Mouse (Mus musculus): ENCODE data around the gene Ndufaf2. TPM values are rescaled to one million over a fixed set of nuclear protein-coding genes. Genes with fewer than 3 reads are reported as not detected.

Ndufaf2 gene
- total RNA-seq, 2 experiments from 2014 or later, result 27.6 to 33.9 TPM

DNA sequence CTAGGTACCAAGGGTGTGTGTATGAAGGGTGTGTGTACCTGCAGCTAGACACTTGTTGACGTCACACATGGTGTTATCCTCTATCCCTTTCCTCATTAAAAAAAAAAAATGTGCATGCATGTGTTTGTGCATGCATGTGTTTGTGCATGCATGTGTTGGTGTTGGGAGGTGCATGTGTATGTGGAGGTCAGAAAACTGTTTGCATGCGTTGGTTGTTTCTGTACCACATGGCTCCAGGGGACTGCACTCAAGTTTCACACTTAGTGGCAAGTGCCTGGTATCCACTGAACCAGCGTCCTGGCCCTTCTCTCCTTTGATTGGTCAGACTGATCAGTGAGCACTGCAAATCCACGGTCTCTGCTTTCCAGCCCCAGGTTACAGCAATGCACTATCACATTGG, 71.7 kb downstream of the Ndufaf2 start:
- no peak for DNase-seq

DNA sequence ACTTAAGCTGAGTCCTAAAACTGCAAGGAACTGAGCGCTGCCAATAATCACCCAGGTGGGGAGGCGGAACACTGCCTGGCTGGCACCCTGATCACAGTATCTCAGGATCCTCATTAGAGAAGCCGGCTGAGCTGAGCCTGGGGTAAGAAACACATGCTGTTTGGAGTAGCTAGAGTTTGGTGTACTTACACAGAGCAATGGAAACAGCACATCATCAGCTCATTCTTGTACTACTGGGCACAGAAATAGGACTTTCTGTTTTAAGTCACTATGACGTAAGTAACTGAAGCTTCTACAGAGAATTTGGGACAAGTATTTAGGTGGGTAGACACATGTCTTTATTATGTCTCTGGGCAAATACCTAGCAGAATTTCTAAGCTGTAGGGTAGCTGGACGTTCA, 72.4 kb downstream of the Ndufaf2 start:
- DNase-seq, result no peak

DNA sequence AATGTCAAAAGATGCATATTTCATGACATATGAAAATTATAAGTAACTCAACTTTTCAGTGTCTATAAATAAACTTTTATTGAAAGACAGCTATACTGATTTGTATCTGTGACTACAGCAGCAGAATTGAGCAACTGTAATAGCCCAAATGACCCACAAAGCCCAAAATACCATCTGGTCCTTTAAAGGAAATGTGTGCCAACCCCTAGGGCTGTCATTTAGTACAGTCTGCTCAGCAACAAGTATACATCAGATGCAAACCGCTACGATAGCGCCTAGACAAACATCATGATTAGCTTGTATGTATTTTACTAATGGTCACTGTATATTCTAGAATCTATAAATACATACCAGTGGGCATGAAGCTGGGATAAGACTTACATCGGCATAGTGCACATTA, 74.3 kb downstream of the Ndufaf2 start:
- no peak for DNase-seq

DNA sequence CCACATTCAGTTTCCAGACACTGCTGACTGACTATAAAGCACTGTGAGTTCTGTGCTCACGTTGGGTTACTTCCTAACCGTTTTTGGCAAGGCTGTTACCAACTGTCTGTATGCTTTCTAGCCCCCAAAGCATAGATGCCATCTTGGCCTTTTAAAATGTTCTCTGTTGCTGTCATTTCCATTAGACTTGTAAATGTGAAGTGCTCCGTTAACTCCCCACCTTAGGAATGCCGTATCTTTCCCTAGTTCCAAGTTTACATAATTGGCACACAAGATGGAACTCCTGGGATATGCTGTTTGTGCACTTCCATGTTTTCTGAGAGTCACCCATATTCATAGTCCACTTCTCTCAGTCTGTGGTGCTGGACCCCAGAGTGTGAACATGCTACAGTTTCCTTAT, 80.5 kb downstream of the Ndufaf2 start:
- DNase-seq, result no peak

DNA sequence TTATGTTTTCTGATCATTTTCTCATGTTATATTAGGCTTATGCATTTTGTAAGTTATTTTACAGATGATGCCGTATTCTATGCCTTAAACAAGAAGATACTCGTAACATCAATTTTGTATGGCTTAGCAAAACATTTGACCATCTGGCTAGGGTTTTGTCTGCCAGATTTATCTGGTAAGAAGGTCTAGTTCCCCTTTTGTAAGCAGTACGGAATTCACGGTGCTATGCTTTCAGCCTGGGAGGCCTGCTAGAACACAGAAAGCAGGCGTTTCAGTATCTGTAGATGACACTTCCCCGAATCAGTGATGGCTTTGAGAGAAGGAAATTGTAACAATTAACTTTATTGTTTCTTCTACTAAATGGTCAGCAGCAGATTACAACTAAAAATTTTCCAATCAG, 80.9 kb downstream of the Ndufaf2 start:
- no peak for DNase-seq

DNA sequence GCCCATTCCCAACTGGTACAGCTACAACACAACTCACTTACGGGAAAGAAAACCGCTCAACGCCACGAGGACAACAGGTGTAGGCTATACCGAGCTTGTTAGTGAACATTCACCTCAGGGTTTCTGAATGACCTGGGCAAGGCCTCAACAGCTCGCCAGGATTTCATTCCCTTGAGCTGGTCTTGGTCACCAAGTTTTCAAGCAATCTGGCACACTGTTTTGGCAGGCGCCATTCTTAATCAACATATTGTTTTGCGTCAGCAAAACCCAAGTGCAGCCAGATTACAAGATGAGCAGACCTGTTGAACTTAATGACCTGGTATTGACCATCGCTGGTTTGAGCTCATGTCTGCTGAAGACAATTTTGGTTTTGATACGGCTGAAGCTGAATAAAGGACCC, 88.3 kb downstream of the Ndufaf2 start:
- DNase-seq, result no peak

DNA sequence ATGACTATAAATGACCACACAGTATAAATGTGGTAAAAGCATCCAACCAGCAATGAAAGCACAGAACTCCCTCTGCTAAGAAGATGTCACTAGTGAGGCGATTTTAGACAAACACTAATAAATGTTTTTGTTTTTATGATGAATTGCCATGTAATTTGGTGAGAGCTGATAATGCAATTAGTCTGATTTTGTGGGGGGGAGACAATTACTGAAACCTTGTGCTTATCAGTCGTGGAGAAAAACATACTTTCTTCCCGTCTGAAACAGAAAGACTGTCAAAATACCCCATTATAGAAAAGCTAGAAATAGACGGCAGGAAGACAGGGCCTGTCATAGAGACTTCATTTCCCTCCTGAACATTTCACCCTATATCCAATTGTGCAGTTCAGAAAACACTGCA, 89.3 kb downstream of the Ndufaf2 start:
- DNase-seq, result no peak

DNA sequence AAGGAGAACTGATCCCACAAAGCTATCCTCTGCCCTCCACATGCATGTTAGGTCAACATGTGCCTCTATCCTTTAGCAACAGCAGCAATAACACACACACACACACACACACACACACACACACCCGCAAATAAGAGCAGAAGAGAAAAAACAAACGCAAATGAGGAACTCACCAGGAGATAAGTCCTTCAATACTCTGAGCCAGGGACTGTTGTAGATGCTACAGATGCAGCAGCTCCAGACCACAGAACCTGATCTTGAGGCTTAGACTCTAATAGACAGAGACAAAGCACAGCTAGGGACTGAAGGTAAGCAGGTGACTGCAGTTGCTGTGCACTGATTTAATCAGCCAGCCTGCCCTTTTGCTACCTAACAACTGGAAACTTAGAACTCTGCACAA, 92.4 kb downstream of the Ndufaf2 start:
- no peak for DNase-seq

DNA sequence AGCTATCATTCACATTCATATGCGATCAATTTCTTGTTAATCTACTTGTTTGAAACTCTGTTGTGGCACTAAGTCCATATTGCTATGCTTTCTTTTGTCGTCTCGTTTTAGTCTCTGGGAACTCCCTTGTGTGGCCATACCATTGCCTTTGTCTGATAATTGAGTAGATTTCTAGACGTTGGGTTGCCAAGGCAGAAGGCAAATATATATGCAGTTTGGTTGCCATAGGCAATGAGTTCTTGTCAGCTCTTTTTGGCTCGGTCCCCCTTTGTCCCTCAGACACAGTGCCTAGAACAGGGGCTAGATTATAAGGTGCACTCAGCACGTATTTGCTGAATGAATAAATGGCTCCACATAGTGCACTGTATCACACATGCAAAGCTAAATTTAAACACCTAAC, 94.1 kb downstream of the Ndufaf2 start:
- no peak for DNase-seq

DNA sequence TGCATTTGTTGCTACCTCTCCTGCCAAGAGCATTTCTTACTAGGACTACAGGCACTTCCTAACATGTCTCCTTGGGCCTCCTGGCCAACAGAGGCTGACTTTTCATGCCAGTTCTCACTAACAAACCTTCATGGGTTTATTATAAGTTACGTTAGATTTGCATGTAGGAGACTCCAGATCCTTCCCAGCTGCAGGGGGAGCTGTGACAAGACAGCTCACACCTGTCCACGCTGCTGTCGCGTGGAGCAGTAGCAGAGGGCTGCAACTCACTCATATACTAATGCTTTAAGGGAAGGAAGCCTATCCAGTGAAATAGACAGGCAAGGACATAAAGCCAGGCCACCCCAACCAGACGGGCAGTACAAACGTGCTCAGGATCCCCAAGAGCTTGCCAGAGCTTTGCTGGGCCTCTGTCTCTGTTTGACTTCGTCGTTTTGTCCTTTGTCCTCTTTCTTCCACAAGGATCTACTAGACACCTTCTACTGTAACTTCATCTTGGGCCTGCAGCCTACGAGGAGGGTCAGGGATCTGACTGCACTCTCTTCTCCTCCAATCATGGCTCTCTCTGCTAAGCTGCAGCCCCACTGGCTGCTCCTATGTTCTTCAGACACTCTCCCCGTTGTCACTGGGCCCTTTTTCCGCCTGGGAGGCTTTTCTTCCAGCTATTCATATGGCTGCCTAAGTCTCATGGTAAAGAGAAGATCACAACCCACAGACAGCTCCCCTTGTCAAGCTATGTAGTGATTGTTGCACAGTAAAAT, 94.9 kb downstream of the Ndufaf2 start:
- DNase-seq, result no peak

DNA sequence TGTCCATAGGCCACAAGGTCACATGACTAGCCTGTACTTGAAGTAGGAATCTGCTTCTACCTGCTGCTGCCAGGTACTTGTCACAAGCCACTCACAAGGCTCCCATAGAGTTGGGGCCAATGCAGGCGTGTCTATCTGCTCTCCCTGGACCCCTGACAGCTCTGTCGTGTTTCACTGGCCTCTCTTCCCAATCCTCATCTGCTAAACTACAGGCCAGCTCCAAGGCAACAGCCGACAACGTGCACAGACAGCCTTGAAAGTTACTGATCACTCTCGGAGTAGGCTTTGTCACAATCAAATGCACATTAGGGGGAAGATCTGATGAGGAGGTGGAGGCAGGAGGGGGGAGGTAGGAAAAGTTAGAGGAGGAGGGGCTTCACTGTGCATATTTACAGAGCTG, 95.5 kb downstream of the Ndufaf2 start:
- DNase-seq, result no peak

DNA sequence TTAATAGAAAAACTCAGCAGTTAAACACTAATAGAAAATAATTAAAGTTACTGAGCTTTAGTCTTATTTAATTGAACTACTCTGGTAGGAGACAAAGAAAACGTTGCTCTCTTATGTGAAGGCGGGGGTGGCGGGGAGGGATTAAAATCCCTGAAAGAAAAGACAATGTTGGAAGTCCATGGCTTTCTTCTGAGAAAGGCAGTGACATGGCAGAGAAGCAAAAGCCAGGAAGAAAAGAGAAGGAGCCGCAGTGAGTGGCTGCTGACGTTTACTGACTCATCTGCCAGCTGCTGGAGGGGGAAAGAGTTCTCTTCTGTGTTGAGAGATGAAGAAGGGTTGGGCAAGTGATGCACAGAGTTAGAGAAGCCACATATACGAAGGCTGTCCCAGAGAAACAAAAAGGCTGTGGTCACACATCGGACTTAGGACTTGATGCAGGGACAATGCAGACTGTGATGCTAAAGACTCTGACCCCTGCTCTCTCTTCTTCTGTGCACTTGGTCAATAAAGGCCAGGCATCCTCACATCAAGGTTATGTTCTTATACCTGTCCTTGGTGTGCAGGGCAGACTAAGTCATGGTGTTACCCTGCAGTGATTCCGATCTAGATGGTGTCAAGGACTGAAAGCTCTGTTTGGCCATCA, 97.4 kb downstream of the Ndufaf2 start:
- DNase-seq, result peak; percentile 10 to 18

DNA sequence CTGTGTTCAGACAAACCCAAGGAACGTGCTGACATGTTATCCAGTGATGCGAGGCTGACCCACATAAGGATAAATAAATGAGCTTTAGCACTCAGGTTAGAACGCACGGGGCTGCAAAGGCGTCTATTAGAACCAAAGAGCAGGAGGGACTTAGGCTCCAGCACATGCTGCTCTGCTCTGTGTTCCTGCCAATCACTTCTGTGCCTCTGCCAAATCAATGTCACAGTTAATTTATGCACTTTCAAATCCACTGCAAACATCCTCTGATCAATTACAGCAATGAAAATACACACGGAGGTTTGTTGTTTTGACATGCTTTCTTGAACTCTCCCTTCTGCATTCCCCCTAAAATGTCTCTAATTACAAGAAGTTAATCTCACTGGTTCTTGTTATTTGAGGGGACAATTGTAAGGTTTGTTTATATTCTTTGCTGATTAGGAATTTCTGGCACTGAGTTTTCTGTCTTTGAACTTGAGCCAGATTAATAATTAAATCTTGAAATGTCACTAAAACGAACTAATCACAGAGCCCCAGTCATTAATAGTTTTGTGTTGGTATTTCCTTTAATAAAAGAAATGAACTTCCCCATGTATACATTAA, 98.0 kb downstream of the Ndufaf2 start:
- DNase-seq, result peak in 1 of 2 experiments; percentile 7

DNA sequence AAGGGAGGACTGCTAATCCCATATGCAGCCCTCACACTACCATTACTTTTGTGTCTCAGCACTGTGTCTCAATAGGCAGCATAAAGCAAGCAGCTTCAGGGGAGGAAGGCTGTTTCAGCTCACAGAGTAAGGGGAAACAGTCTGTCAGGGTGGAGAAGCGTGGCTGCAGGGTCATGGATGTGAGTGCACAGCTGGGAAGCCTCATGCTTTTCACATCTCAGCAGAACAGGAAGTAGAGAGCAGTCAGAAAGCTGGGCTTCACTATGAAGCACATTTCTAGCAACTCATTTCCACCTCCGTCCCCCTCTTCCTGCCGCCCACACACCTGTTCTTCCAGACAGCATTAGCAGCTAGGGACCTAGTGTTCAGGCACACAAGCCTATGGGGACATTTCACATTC, 101.5 kb downstream of the Ndufaf2 start:
- DNase-seq, result no peak

DNA sequence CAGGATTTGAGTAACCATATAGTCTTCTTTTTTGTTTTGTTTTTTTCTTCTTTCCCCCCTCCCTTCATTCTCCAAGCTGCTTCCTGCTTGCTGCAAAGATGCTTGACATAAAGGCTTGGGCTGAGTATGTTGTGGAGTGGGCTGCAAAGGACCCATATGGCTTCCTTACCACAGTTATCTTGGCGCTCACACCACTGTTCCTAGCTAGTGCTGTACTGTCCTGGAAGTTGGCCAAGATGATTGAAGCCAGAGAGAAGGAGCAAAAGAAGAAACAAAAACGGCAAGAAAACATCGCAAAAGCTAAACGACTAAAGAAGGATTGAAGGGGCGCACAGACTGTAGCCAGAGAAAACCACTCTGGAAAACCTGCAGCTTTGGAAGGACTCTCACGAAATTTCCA, 111.1 kb downstream of the Ndufaf2 start:
- no peak for DNase-seq

DNA sequence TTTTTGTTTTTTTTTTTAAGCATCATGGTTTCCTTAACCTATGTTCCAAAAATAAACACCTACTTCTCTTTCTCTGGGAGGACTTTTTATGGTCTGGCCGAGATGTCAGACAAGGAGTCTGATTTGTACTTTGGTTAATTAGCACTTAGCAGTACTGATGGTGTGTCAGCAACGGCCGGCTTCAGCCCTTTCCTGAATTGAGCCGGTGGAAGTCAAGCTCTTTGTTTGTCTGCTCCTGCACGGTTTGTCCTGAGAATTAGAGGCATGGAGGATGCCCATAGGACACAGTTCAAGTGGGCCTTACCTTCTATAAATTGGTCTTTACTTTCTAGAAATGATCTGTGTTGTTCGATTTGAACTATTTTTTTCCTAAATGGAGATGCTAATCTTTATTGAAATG, 111.5 kb downstream of the Ndufaf2 start:
- DNase-seq, result no peak

DNA sequence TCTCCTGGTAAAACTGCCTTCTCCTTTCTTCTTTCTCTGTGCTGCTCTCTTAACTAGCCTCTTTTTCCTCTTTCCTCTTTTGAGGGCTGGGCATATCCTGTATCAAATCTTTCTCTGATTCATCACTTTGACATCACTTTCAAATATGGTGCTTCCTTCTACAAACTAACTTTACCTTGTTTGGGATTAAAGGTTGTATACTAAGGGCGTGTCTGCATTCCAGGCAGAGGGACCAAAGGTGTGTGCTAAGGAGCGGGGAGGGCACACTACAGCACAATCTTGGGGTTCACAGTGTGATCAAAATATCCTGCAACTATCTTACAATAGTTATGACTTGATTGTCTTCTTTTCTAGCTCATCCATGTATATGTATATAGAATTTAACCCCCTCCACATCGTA, 112.4 kb downstream of the Ndufaf2 start:
- no peak for DNase-seq

DNA sequence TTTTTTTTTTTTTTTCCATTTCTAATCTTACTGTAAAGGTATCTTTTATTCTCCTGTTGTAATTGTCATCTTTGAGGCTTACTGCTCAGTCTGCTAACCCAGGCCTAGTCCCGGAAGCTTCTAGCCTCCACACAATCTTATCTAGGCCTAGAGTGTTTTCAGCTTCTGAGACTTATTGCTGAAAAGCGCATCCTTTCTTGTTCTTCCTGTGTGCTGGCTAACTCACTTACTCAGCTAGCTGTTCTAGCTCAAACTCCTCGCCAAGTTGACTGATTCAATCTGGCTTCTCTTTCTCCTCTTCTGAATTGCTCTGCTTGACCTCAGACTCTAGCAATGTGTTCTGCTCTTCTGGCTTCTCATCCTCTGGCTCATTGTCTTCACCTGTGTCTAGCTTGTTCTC, 112.8 kb downstream of the Ndufaf2 start:
- no peak for DNase-seq

DNA sequence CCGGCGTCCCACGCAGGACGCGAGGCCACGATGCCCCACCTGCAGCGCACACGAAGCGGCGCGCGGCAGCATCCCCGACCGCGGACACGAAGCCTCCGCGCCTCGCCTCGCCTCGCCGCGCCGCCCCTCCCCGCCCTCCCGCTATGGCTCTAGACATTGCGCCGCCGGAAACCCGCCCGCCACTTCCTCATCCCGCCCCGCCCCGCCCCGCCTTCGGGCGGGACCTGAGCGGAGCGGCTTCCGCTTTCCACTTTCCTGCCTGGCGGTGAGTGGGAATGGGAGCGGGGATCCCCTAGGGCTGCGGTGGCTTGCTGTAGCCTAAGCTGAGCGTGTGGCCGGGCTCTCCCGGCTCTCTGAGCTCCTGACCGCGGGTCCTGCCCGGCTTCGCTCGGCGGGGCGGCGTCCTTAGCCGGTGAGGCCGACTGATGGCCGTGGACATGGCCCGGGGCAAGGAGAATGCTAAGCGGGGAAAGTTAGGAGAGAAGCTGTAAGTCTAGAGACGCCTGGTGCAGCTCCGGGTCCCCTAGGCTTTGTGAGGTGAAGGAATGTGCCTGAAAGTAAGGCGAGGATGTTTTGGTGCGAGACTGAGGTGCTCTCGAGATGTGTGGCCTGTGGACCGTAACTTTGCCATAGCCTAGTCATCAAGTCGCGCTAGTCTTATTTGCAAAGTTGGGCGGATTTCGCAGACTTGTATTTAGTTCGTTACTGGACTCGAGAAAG, 114.0 kb downstream of the Ndufaf2 start, which contains the start of gene Smim15:
TSS of gene Smim15 (plus strand) at position 225 of the 720 bp plus-strand sequence.
- peak; percentile 92 to 95 for DNase-seq

DNA sequence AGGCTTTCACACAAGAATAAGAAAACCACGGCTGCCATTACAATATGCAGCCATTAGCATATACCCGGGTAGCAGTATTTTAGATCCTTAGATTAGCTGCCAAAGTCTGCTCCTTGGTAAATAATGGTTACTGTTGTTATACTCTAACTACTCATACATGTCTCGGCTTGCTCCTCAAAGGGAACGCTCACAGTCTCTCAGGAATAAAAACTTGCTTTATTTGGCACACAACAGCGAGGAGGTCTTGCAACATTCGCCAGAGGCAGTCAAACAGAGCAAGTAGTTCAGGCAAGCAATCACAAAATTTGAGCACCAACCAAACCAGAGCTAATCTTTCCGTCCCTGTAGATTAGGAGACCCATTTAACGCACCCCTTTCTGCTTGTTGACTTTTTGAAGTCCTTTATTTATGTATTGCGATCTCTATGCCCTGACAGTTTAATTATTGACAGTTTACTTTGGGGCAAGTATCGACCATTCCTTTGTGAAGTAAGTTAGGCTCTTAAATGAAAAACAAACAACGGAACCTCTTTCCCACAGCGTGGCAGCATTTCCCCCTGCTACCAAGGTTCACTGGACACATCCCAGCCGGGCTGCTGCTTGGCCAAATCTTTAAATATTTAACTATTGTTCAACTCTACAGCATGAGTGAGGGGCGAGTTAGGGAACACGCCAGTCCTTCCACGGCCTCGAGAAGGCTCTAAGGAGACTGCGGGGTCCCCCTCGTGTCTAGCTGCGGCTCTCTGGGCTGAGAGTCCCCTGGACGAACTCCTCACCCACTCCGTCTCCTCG, 114.8 kb downstream of the Ndufaf2 start:
- peak; percentile 32 to 35 for DNase-seq

DNA sequence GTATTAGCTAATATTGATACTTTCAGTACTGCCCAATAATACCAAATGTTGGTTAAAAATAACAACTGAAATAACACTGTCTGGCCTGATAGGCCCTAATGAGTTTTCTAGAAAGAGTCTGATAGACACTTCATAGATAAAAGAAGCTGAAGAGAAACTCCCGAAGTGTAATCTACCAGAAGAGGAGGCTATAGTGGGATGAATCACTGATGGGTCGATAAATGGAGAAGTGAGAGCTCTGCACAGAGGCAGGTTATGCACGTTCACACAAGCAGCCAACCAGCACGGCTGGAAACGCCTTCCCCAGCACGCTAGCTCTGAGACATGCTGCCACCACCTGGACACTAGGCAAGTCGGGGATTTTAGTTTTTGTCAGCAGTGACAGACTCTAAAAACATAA, 117.1 kb downstream of the Ndufaf2 start:
- DNase-seq, result peak; percentile 82 to 84

DNA sequence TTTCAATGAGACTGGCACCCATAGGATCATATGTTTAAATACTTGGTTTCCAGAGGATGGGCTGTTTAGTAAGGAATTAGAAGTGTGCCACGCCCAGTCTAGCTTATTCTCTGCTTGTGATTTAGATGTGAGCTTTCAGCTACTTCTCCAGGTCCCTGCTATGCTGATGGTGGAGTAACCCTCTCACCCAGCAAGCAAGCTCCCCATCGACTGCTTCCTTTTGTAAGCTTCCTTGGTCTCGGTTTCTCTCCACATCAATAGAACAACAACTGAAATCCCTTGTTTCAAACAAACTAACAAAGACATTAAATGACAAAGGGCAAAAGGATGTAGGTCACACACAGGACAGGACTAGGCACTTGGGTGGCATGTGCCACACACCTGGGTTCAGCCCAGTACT, 118.0 kb downstream of the Ndufaf2 start:
- no peak for DNase-seq
